Mouse (Mus musculus) G1E (cell line): ENCODE results near the gene Gm47841.

Source experiments
- CTCF ChIP-seq: IDR thresholded peaks from 2 replicates; pipeline ENCODE4 v1.5.1; 2012; ENCODE audit warnings: low read depth, low read length, inconsistent platforms, mixed read lengths
- GATA1 ChIP-seq: IDR thresholded peaks from 2 replicates; pipeline ENCODE4 v1.6.1; 2012; ENCODE audit warnings: borderline replicate concordance, low read length, inconsistent platforms, mixed read lengths
- POLR2AphosphoS5 ChIP-seq: IDR thresholded peaks from 2 replicates; pipeline ENCODE4 v1.6.1; 2012; ENCODE audit warnings: low read depth, low read length, inconsistent platforms; ENCODE audit not compliant: insufficient replicate concordance

DNA sequence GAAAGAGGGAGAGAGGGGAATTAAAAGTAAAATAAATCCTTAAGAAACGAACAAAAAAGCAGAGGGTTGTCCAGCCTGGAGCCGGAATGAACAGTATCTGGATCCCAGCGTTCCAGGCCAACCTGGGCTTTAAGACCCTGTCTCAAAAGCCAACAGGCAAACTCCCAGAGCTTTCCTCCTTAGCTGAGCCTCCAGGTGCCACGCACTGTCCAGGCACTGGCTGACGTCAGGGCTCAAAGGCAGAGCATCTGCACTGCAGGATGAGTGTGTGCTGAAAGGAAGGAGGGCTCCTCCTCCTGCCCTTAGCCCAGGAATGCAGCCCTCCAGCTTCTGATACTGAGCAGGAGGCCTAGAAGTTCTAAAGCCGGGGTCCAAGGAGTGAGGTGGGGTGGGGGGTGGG, 46.8 kb upstream of the Gm47841 start:
- no peak for TF ChIP-seq GATA1
- TF ChIP-seq CTCF: no peak
- no peak for TF ChIP-seq POLR2AphosphoS5
